Mouse (Mus musculus) neutrophil, adult 5-6 weeks (primary cell): Measurements from ENCODE around the gene Lcor. TPM values are rescaled to one million over a fixed set of nuclear protein-coding genes. Genes with fewer than 3 reads are reported as not detected.
A peak's percentile ranks its signal among the peaks of the same experiment; 100 is the strongest.

Experiments used
- ATAC-seq: fragments of 151-379, 151-347 bp; 2 replicates; pipeline ENCODE4 v1.8.0; 2017; ENCODE audit warnings: mild to moderate bottlenecking, moderate TSS enrichment; ENCODE audit not compliant: insufficient number of reproducible peaks, poor library complexity, low FRiP score, severe bottlenecking; ENCODE audit errors: extremely low read depth
- total RNA-seq: library from RNA; stranded (forward); fragments of 200-1000 nt; gene quantifications from 2 replicates; pipeline ENCODE4 v1.2.3, GENCODE M21; 2017

Gene Lcor
- total RNA-seq, 1 experiment from 2014 or later: 47.4 TPM

DNA sequence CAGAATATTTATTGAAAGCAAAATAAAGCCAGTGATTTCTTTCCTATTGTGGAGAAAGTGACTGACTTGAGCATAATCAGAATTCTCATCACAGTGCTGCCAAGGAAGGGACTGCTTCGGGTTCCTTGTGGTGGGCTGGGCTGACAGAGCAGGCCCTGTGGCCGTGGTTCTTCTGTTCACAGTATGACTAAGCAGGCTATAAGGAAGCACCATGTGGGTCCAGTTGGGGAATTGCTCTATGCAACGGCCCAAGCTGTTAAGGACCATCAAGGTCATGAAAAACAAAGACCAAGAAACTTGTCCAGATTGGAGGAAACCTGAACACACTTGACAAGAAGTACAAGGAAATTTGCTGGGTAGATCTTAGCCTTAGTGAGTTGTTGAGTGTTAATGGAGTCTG, 16.0 kb upstream of the Lcor start:
- ATAC-seq: no peak

DNA sequence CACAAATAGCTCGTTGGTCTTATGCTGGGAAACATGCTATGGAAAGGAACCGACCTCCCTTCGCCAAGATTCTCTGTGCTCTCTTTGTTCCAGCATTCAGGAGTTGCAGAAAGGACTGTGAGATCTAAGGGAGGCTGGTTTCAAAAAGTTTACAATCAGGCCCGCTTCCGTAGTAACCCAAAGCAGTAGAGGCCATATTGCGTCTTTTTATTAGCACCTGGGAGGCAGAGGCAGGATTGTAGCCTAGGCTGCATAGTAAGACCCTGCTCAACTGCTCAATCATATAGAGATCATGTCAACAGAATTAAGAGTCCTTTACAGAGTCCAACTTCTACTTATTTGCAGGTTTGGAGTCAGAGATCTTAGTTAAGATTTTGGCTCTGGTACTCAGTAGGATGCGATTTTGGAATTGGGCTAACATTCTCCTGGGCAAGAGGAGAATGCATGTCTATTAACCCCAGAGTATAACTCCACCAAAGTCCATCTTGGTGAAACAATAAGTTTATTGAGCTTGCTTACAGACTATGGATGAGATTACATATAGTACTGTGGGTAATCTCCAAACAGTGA, 8.8 kb upstream of the Lcor start:
- ATAC-seq: no peak

DNA sequence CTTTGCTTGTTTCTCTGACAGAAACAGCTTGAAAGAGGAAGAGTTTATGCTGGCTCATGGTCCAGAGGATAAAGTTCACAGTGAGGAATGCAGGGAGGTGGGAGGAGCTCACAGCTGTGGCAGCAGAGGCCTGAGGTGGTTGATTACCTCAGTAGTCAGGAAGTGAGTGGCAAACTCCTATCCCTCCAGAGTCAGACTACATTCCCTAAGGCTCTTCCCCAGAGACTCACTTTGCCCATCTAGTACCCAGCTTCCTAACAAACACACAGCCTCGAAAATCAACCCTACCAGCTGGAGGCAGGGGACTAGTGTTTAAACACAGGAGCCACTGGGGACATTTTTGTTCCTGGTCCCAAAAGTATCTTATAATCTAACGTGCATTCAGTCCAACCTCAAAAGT, 7.5 kb upstream of the Lcor start:
- ATAC-seq: peak; percentile 80; the same call in 1 of the 2 replicates

DNA sequence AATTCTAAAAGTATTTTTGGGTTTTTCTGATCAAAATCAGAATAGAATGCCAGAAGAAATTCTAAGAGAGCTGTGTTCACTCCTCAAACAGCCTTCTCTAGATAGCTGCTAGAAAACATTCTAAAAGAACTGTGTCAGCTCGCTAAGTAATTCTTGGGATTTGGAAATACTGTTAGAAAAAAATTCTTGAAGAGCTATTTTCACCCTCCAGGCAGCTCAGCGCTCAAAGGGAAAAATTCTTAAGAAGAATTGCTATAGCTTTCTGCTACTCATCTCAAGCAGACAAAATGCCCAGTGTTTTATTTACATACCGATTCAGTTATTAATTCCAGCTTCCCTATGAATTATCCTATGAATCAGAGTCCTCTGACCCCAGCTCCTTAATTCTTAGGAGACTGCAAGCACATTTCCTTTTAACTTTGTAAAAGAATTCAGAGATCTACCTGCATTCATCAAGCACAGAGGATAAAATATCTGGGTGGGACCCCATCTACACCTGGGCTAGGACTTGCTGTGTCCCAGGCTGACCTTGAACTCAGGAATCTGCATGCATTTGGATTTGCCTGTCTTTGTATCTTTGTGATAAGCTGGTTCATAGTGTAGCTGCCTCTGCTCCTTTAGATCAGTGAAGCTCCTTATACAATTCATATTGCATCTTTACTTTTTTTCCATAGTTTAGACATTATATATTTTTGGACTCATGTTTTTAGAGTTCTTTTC, 5.7 kb upstream of the Lcor start:
- ATAC-seq: no peak

DNA sequence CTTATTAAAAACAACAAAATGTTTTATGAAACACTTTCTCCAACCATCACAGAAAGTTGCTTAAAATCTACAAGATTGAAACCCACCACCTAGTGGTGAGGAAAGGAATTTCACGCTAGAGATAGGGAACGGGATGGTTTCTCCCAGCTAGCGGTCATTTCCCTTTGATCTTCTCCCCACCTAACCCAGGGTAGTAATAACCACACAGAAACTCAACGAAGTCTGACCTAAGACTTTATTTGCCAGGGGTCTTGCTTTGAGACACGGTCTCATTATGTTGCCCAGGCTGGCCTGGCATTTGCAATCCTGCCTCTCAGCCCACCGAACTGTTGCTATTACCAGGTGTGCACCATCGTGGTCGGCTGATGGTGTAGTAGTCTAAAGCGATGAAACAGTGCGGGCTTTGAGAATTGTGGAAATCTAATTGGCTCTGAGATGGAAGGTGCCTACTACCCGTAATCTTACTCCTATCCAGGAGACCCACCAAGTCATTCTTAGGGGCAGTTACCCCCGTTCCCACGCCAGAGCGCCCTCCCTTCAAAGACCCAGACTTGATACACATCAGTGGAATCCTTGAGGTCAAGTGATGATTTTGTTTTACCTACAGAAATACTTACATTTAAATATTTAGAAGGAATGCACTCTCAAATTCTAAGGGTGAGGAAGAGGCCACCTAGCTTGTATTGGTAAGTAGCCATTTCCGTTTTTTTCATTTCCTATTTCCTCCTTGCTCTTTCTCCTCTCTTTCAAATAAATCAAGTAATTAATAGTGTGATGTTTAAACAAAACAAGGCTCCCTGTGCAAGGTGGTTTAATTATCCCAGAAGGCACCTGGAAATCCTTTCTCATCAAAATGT, 1.2 kb upstream of the Lcor start:
- peak; percentile 37; the same call in 1 of the 2 replicates for ATAC-seq

DNA sequence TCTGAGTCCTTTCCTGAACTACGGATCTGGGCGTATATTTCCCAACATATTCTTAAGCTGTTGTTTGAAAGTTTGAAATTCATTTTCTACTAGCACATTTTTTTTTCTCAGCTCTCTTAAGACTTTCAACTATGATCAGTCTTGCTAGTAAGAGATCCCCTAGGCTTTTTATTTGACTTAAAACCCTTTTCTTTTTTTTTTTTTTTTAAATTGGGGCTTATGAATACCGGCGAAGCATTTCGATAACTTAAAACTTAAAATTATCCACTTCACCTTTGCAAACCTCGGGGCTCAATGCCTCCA, 599 bp upstream of the Lcor start:
- no peak for ATAC-seq

DNA sequence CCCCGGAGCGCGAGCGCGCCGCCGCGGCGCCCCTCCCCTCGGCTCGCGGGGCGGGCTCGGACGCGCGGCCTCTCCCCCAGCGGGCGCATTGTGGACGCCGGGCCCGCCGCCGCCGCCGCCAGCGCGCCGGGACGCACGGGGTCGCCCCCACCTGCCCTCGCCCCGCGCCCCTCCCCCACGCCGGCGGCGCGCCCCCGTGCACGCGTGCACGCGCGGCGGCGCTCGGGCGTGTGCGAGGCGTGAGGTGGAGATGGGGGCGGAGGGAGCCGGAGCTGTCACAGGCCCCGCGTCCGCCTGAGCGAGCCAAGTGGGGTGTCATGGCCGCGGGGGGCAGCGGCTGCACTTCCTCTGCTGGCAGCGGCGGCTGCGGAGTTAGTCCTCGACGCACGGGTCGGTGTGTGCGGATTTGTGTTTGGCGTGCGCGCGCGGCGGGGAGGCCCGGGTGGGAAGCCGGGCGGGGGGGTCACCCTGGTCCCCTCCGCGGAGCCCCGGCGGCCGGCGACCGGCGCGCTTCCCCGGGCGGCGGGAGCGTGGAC, 540 bp downstream of the Lcor start:
- peak; percentile 61 for ATAC-seq

DNA sequence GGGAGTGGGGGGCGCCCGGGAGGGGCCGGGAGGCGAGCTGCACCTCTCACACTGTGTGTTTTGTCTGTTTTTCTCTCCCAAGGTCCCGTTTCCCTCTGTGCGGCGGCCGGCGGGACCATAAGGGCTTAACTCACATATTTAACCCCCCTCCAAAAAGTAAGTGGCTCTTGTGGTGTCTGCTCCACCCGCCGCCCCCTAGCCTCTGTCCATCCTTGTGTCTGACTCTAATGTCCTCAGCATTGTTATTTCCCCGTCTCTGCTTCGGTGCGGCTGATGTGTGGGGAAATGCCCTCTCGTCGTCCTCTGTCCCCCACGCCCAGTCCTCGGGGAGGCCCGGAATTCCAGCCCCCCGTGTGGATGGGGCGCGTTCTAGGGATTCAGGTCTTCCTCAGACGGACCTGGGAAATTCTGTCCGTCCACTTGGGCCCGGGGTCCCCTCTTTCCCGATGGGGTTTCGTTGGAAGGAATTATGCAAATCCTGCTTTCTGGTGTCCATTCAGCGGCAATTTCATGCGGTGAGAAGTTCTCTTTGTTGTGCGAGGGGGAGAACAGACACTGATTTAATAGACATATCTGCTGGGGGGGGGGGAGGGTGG, 1.1 kb downstream of the Lcor start:
- ATAC-seq: no peak

DNA sequence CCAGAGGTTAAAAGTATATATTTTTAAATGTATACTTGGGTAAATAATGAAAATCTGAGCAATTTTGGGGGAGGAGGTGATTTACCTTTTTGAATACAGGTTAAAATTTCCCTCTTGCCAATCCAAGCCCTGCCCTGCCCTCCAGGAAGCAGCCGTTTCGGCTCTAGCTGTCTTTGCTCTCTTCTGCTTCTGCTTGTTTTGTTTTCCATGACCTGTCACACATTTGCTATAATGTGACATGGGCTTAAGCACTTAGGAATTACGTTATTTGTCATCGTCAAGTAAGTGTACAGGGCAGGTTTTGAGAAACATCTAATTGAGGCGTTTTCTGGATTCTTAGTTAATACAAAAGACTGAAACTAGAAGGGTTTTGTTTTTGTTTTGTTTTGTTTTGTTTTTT, 1.9 kb downstream of the Lcor start:
- no peak for ATAC-seq

DNA sequence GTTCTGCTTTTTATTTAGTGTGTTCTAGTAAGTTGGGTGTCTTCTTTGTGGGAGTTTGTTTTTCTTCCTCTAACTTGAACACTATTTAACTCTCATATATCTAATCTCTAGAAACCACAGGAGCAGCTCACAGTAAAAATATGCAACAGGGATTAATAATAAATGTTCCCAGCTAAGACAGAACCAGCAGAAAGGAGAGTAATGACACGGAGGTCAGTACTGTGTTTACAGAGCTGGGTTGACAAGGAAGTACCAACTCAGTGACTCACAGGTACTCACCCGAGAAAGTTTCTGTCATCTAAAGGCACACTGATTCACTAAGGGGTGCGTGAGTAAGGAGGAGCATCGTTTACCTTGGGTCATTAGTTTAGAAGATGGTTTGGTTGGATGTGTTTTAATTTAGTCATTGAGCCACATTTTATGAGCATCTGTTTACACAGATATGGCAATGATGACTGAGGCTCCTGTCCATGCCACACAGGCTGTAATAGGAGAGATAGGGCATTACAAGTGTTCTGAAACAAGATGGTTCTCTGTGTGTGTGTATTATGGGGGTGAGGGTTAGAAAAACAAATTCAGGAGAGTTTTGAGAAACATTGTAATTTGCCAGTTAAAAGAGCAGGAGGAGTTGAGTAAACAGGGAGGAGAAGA, 13.1 kb downstream of the Lcor start:
- ATAC-seq: peak; percentile 44; the same call in 1 of the 2 replicates

DNA sequence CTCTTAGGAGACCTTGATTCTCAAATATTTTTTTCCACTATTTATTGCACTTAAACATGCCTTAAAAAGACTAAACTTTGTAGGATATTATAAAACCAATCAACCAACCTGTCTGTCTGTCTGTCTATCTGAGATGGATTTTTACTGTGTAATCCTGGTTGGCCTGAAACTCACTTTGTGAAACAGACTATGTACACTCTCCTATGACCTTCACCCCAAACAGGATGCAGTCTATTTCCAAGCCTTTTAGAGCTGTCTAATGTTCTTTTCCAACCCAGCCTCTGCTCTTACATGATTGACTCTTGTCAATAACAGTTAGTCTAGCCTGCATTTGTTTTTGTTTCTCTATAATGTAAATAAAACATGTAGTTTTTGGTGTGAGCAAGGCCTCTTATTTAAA, 13.6 kb downstream of the Lcor start:
- ATAC-seq: no peak

DNA sequence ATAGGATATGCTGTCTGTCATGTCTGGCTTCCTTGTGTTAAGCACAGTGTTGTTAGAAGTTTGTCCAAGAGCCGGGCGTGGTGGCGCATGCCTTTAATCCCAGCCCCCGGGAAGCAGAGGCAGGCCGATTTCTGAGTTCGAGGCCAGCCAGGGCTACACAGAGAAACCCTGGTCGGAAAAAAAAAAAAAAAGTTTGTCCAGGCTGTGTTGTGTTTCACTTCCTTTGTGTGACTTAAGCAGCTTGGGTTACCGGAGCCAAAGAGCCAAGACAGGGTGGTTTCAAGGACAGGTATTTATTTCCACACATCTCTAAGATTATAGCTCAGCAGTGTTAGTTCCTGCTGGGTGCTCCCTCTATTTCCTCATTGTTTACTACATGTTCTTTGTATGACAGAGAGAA, 25.4 kb downstream of the Lcor start:
- no peak for ATAC-seq

DNA sequence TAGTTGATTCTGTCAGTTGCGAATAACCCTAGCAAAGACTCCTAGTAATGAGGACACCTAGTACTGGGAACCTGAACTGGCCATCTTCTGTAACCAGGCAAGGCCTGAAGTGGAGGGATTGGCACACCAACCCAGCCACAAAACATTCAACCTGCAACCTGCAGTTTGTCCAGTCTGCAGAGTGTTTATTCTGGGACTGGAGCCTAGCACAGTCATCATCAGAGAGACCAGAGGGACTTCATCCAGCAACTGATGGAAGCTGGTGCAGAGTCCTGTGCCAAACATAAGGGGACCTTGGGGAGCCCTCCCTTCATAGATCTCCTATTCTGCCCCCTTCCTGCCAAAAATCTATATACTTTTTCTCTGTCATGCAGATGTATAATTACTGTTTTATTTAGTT, 32.4 kb downstream of the Lcor start:
- ATAC-seq: no peak

DNA sequence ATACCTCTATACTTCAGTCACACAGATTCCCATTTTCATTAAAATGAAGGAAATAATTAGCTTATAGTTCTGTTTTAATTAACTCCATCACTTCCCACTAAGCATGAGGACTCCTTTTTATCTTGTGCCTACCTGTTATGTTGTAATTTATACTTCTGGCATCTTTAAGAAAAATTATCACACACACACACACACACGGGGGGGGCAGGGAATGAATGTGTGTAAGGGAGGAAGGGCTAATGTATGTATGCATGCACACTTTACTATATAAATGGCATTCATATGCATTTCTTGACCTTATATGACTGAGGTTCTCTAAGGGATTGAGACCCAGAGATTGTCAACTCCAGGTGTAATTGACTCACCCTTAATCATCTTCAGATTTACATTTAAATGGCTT, 33.1 kb downstream of the Lcor start:
- no peak for ATAC-seq

DNA sequence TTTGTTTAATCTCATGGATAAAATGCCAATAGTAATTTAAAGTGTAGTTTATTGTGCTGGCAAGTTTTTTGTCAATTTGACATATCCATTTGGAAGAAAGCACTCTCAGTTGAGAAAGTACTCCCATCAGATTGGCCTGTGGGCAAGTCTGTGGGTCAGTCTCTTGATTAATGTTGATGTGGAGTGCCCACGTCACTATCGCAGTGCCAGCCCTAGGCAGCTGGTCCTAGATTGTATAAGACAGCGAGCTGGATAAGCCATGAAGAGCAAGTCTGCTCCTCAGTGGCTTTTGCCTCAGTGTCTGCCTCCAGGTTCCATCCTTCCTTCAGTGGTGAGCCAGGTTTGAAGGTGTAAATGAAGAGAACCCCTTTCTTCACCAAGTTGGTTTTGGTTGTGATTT, 34.6 kb downstream of the Lcor start:
- no peak for ATAC-seq

DNA sequence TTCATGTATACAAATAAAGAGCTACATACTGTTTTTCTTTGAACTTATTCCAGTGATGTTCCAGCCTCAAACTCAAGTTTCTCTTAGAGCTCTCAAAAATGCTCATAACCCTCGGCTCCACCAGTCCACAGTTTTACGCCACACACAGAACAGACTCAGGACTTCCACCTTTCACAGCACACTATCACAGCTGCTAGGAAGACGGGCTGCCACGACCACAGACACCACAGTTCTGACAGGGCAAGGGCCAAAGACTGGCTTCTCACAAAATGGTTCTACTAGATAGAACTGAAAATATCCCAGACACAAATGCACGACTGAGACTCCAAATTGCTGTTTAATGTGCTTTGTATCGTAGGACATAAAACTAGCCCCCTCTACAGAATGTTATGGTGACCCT, 36.7 kb downstream of the Lcor start:
- no peak for ATAC-seq

DNA sequence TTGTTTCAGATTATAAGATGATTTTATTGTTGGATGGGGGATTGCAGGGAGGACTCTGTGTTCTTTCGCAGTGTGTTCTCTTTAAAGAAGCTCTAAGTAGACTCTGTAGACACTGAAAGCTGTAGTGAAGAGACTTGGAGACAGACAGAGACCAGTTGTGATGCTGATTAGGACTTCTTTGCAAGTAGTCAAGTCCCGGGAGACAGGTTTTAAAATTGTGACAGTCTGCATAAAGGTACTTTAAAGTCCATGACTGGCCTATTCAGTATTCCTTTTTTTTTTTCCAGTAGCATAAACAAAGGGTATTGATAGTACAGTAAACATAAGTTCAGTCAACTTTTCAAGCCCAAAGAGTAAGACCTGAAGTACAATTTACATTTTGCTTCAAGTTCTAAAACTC, 39.8 kb downstream of the Lcor start:
- no peak for ATAC-seq

DNA sequence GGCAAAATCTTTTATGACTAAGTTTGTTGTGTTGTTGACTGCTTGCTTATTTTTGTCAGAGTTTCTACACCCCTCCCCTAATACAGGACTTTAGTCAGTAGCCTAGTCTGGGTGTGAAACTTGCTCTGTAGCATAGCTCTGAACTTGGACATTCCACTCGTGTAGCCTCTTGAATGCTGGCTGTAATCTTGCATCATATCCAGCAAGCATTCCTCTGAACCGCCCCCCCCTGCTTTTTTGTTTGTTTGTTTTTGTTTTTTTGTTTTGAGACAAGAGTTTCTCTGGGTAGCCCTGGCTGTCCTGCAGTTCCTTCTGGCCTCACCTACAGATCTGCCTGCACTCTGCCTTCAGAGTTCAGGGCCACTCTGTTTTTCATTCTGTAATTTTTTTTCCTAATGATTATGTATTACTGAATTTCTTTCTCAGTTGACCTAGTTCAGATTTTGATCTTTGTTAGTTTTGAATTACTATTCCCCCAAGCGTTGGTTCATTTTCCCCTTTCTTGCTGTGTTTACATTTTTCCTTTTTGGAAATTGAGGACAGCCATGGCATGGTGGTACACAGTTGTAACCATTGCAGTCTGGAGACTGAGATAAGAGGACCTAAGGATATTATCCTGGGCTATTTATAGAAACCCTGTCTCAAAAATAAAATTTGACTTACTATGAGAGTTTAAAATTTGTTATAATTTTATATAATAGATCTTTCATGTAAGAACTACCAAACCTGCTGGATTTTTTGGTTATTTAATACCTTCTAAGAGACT, 41.5 kb downstream of the Lcor start:
- ATAC-seq: no peak
